Mouse (Mus musculus) heart, postnatal 14 days (tissue): ENCODE data around the gene Ppp1r9a. TPM values are rescaled to one million over a fixed set of nuclear protein-coding genes. Genes with fewer than 3 reads are reported as not detected.
"Not testable (repeated sequence)": the region's sequence is repeated elsewhere in the genome, so short reads cannot be mapped to it uniquely, and the experiment has no call there.

ENCODE experiments used
- DNase-seq, 2 experiments: peaks; one replicate each; pipeline ENCODE4 v3.0.0; 2021 to 2022
- intact Hi-C: fragments of 180-260 bp; cut with DNase I; formaldehyde crosslinking; loops from one replicate; pipeline ENCODE4 v1.15.1; 2025
- long read RNA-seq, 2 experiments: library from polyadenylated mRNA; stranded (forward); transcript quantifications; one replicate each; pipeline ENCODE4 v2.0.0; 2021
- total RNA-seq, 2 experiments: library from RNA; stranded (reverse); gene quantifications; 2 replicates each; pipeline ENCODE4 v1.2.3; 2021

The Ppp1r9a gene
- 10 to 100 TPM; 18.1 to 18.6 TPM for total RNA-seq
- long read RNA-seq, experiment 1, partial matches to known transcripts = 0 of 3 reads
- long read RNA-seq, experiment 1, other reads (novel, unspliced or antisense) = 3 of 3 reads
- long read RNA-seq, experiment 2 = 0 reads

GRCm38 (mm10) chr6:4902674-4903324 is at the start of gene Ppp1r9a:
Gene Ppp1r9a (plus strand): TSS chr6:4902917.
- DNase-seq = peak; percentile 56 to 62
- intact Hi-C loops = loop anchor here (2.0 to 10.0 kb wide), 3 partner anchors 208 to 480 kb away; partner anchors contain the start of gene Asb4

DNA sequence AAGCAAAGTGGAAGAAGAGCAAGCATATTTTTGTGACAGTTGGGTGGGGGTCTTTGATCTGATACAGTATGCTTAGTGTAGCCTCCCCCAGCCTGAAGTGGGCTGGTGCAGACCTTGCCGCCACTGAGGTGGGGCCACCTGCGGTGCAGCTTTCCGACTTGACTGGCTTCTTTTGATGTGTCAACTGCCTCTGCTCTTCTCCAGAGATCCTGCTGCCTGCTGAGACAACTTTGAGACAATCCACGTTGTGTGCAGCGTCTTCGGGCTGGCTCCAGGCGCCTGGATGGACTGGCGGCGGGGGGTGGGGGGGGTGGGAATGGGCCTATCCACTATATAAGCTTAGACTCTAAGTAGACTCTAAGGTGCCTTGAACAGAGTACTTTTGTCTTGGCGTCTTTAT is 47.5 kb upstream of the Ppp1r9a start:
- intact Hi-C loops = no loop called here
- no peak for DNase-seq

- intact Hi-C loops = no loop called here
- DNase-seq = no peak
Measured at GRCm38 (mm10) chr6:4856919-4857318, 45.8 kb upstream of the Ppp1r9a start.

- intact Hi-C loops = no loop called here
- no peak for DNase-seq
Measured at GRCm38 (mm10) chr6:4884316-4884715, 18.4 kb upstream of the Ppp1r9a start.

DNA sequence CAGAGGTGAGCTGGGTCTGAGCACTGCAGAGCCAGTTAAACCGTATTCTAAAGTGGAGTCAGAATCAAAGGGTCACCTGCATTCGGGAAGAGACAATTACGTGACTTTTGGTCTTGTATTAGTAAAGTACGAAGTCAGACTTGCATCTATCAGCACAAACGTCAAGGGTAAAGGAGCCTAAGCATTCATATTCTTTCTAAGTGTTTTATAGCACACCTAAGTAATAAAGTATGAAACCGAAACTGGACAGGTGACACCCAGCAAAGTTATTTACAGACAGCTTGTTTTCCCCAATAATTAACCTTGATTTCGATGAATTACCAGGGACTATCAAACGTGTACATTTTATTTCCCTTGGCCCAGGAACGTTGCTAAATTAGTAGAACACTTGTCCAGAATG is 13.2 kb upstream of the Ppp1r9a start:
- intact Hi-C loops = no loop called here
- DNase-seq = no peak

DNA sequence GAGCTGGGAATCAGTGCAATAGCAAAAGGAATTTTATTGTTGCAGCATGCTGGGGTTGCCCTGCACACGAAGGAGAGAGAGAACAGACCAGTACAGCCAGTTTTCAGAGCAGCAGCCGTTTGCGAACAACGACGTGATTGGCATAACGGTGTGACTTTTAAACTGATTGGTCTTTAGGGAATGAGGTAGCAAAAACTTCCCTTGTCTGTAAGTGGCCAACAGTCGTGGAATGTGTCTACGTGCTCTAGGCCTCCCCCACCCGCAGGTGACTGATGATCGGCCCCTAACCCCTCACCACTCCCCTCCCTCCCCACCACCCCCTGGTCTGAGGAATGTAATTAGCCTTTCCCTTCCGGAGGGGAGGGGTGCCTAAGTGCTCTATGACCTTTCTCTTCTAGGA is 10.3 kb upstream of the Ppp1r9a start:
- DNase-seq = no peak
- intact Hi-C loops = no loop called here

DNA sequence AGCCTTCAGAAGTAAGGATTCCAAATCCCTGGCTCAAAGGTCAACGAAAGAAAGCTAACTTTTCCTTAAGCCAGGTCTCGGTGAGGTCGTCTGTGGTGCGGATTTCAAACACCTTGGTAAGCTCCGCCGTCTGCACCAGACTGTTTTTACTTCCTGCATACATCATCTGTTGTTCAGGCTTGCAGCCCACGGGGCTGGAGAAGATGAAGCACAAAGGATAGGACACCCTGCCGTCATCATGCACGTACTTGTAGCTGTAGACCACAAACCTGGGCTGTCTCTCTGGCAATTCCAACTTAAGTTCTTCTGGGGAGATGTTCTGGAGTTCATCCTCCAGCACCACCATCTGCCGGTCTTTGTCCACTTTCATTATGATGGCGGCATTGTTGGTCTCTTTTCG is 9.4 kb upstream of the Ppp1r9a start:
- DNase-seq, intact Hi-C loops: not testable (repeated sequence)

GRCm38 (mm10) chr6:4899906-4900305 is 2.8 kb upstream of the Ppp1r9a start:
- DNase-seq = no peak
- intact Hi-C loops = loop anchor here (5.0 to 10.0 kb wide), 2 partner anchors 345 to 482 kb away; partner anchors contain the start of gene Asb4

DNA sequence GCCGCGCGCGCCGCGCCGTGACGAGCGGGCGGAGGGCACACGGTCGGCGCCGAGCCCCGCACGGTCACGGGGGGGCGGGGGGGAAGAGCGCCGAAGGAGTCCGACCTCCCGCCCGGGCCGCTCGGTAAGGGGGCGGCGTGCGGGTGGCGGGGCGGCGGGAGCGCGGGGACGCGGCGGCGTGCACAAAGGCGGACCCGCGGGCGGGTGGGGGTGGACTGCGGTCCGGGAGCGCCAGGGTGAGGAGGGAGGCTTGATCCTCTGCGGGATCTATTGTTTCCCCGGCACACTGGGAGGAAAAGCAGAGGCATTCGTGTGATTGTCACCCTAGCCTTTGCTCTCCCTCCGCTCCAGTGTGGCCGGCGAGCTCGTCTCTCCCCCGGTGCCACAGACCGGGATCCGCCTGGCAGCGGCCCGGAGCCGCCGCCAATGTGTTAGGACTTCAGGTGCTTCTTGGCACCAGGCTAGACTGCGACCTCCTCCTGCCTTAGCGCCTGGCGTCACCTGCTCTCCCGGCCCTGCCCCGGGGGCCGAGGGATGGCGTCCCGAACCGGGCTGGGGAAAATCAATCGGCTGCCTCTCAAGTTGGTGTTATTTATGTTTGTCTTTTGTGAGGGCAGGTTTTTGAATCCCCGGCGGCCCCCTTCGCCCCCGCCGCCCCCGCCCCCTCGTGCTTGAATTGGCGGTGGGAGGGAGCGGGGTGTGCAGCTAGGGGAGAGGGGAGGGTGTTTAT is 773 bp downstream of the Ppp1r9a start:
- intact Hi-C loops = loop anchor here (2.0 to 10.0 kb wide), 3 partner anchors 207 to 479 kb away; partner anchors contain the start of gene Asb4
- DNase-seq = peak; percentile 58 to 66

GRCm38 (mm10) chr6:4904055-4904450 is 1.3 kb downstream of the Ppp1r9a start:
- DNase-seq = peak; percentile 9 to 32
- intact Hi-C loops = loop anchor here (5.0 to 10.0 kb wide), 2 partner anchors 349 to 478 kb away; partner anchors contain the start of gene Asb4

DNA sequence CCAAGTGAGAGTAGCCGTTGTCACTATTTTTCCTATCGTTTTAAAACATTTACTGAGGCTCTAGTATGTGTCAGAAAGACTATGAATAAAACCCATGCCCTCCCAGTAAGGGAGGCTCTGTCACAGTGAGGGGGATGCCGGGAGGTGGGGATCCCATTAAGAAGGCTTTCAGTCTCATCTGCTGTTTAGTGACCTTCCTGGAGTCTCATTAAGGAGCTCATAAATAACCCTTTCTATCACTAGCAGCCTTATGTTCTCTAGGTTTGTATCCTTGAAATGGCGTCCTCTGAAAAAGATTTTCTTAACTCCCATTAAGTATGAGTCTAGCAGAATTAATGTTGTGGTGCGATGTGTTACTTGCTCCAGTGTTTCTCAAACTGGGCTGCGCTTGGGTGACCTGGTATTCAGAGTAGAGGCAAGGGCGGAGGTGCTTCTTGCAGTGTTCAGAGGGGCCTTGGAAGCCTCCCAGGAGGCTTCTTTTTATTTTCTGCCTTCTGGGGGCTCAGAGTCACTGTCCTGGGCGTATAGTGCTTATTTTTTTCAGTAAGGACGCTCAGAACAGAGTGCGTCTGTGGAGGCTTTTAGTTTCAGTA is 7.4 kb downstream of the Ppp1r9a start:
- DNase-seq = no peak
- intact Hi-C loops = no loop called here

GRCm38 (mm10) chr6:4918470-4918869 is 15.8 kb downstream of the Ppp1r9a start:
- intact Hi-C loops = no loop called here
- no peak for DNase-seq

DNA sequence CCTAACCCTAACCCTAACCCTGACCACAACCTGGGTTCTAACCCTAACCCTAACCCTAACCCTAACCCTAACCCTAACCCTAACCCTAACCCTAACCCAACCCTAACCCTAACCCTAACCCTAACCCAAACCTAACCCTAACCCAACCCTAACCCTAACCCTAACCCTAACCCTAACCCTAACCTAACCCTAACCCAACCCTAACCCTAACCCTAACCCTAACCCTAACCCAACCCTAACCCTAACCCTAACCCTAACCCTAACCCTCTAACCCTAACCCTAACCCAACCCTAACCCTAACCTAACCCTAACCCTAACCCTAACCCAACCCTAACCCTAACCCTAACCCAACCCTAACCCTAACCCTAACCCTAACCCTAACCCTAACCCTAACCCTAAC is 21.1 kb downstream of the Ppp1r9a start:
- DNase-seq, intact Hi-C loops: not testable (repeated sequence)

DNA sequence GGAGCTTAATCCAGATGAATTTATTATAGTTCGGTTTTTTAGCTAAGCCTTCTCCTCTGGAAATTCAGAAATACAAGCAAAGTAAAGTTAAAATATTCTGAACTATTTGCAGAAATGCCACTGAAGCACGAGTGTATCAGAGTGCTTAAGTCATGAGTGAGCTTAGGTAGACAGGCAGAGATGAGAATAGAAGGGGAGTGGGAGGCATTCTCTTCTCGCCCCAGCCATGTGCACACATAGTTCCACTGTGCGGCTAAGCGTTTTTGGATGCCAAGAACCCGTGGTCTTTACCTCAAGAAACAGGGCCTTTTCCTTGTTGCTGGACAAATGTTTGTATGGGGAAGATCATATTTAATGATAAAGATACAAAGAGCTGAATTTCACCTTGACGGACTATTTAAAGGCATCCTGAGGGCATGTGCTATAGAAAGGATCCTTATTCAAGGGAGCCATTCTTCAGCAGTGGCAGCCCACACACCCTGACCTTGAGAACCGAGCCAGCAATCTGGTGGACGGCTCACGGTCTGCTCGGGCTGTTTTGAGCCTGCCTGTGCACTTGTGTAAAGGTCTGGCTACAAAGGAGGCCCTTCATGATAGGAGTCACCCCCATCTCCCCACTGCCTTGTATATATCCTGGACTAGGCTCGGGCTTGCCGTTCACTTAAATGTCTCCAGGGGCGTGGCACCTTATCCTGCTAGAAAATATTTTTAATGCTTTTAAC is 23.4 kb downstream of the Ppp1r9a start:
- intact Hi-C loops = no loop called here
- DNase-seq = no peak

GRCm38 (mm10) chr6:4930321-4930720 is 27.6 kb downstream of the Ppp1r9a start:
- DNase-seq = no peak
- intact Hi-C loops = no loop called here

- intact Hi-C loops = no loop called here
- DNase-seq = no peak
Measured at GRCm38 (mm10) chr6:4938901-4939300, 36.2 kb downstream of the Ppp1r9a start.

- no peak for DNase-seq
- intact Hi-C loops = no loop called here
Measured at GRCm38 (mm10) chr6:4940086-4940485, 37.4 kb downstream of the Ppp1r9a start.

DNA sequence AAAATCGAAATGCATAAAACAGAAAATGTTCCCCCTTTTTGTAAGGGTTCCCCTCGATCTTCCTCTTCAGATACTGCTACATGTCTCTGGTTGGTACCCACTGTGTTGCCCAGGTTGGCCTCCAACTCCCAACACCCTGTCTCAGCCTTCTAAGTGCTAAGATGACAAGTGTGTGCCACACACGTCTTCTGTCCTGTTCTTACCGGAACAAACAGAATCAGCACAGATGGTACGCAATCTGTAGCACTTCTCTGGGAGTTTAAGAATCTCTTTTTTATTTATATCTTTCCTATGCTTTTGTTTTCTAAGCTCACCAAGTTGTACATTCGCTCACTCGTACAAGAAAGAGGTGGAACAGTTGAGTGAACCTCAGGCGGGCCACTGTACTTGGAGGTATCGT is 37.9 kb downstream of the Ppp1r9a start:
- intact Hi-C loops = no loop called here
- DNase-seq = no peak

GRCm38 (mm10) chr6:4943821-4944220 is 41.1 kb downstream of the Ppp1r9a start:
- intact Hi-C loops = no loop called here
- DNase-seq = no peak

DNA sequence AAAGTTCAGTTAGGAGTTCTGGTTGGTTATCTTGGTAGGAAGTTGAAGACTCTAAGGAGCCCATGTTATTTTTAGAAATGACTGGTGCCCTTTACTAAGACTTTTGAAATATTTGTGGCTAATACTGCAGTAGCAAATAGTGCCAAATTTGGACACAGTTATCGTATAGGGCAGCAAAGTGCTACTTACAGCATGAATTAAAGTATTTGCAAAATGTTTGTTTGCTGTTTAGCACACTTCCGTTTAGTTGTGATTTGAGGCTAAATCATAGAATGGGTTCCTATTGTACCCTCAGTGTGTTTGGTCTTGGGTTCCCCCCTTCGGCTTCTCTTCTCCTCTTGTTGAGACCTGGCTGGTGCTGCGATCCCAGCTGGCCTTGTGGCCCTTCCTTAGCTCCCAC is 45.3 kb downstream of the Ppp1r9a start:
- DNase-seq = no peak
- intact Hi-C loops = no loop called here

- DNase-seq = no peak
- intact Hi-C loops = no loop called here
Measured at GRCm38 (mm10) chr6:4949701-4950100, 47.0 kb downstream of the Ppp1r9a start.
